Mouse (Mus musculus) G1E (cell line): Measurements from ENCODE around the gene Cldn15. TPM values are rescaled to one million over a fixed set of nuclear protein-coding genes. Genes with fewer than 3 reads are reported as not detected.

Source experiments
- ATAC-seq: 2 replicates; pipeline ENCODE4 v1.8.0; 2016; ENCODE audit warnings: mild to moderate bottlenecking; ENCODE audit not compliant: insufficient number of reproducible peaks, poor library complexity, low FRiP score, severe bottlenecking; ENCODE audit errors: extremely low read depth
- DNase-seq: peaks from one replicate; pipeline ENCODE4 v3.0.0; 2012; ENCODE audit warnings: low spot score
- H3K27me3 ChIP-seq: 2 replicates; pipeline ENCODE4 v1.6.1; 2012; ENCODE audit warnings: mild to moderate bottlenecking, low read length, inconsistent platforms; ENCODE audit not compliant: insufficient read depth
- H3K36me3 ChIP-seq: replicated peaks from 2 replicates; pipeline ENCODE3; 2012; ENCODE audit warnings: mild to moderate bottlenecking, inconsistent platforms
- H3K4me1 ChIP-seq: 2 replicates; pipeline ENCODE4 v1.6.1; 2012; ENCODE audit warnings: low read depth, low read length, inconsistent platforms, mixed read lengths; ENCODE audit not compliant: insufficient read depth
- H3K4me3 ChIP-seq: 2 replicates; pipeline ENCODE4 v1.5.1; 2012; ENCODE audit warnings: low read depth, mild to moderate bottlenecking, inconsistent platforms, low read length, moderate library complexity, mixed read lengths
- H3K9me3 ChIP-seq: replicated peaks from 2 replicates; pipeline ENCODE4 v1.6.1; 2012; ENCODE audit warnings: inconsistent platforms
- CTCF ChIP-seq: IDR thresholded peaks from 2 replicates; pipeline ENCODE4 v1.5.1; 2012; ENCODE audit warnings: low read depth, low read length, inconsistent platforms, mixed read lengths
- GATA1 ChIP-seq: IDR thresholded peaks from 2 replicates; pipeline ENCODE4 v1.6.1; 2012; ENCODE audit warnings: borderline replicate concordance, low read length, inconsistent platforms, mixed read lengths
- GATA2 ChIP-seq: IDR thresholded peaks from 2 replicates; pipeline ENCODE4 v1.6.1; 2012; ENCODE audit warnings: low read depth, low read length, inconsistent platforms, borderline replicate concordance
- POLR2AphosphoS5 ChIP-seq: IDR thresholded peaks from 2 replicates; pipeline ENCODE4 v1.6.1; 2012; ENCODE audit warnings: low read depth, low read length, inconsistent platforms; ENCODE audit not compliant: insufficient replicate concordance
- TAL1 ChIP-seq: conservative IDR thresholded peaks from 2 replicates; pipeline ENCODE4 v1.6.1; 2012; ENCODE audit warnings: low read depth, low read length, inconsistent platforms, mixed read lengths
- polyA plus RNA-seq: library from polyadenylated mRNA; stranded (reverse); fragments of >175 nt; gene quantifications from 2 replicates; pipeline ENCODE4 v1.2.3, GENCODE M21; 2012
- total RNA-seq, 2 experiments: library from RNA; stranded (forward) in 1 of 2; stranded (reverse) in 1 of 2; fragments of 200-1000 nt in 1 of 2; fragments of >200 nt in 1 of 2; fragmentation: Nextera tagmentation in 1 of 2; gene quantifications; 2 replicates each; pipeline ENCODE4 v1.2.3; 2014 to 2017

Gene Cldn15
- total and polyA plus RNA-seq, 3 experiments: 0.05 to 0.08 TPM; not detected in 1

- H3K4me3 ChIP-seq: no peak overlapping the region
- DNase-seq (no peak), ATAC-seq (no peak)
- no peaks in the 10 kb centered on the region for H3K27me3 ChIP-seq
- H3K4me1 ChIP-seq: peaks cover 19% of the 10 kb centered on the region
- H3K36me3 ChIP-seq: peaks cover 74% of the 10 kb centered on the region
- no peaks in the 10 kb centered on the region for H3K9me3 ChIP-seq
- TF ChIP-seq CTCF (no peak), GATA2 (no peak), POLR2AphosphoS5 (no peak)
Observed at GRCm38 (mm10) chr5:136923751-136924478, 42.5 kb upstream of the Cldn15 start.

GRCm38 (mm10) chr5:136929073-136929472 is 37.3 kb upstream of the Cldn15 start:
- peaks cover 3% of the 10 kb centered on the region; the same call in 1 of the 2 replicates for H3K4me1 ChIP-seq
- DNase-seq: peak; percentile 47
- TF ChIP-seq CTCF (peak; percentile 93), GATA1 (no peak)
- ATAC-seq: no peak
- no peaks in the 10 kb centered on the region for H3K9me3 ChIP-seq
- H3K36me3 ChIP-seq: peaks cover 93% of the 10 kb centered on the region
- H3K27me3 ChIP-seq: no peaks in the 10 kb centered on the region
- H3K4me3 ChIP-seq: no peak overlapping the region

- no peak for ATAC-seq
- Histone ChIP-seq H3K9me3 (no peaks in the 10 kb centered on the region), H3K4me1 (peaks cover 4% of the 10 kb centered on the region; the same call in 1 of the 2 replicates), H3K4me3 (no peak overlapping the region), H3K36me3 (peaks cover 95% of the 10 kb centered on the region), H3K27me3 (no peaks in the 10 kb centered on the region)
- no peak for DNase-seq
- no peak for TF ChIP-seq TAL1
- TF ChIP-seq CTCF: no peak
- no peak for TF ChIP-seq GATA1
- TF ChIP-seq POLR2AphosphoS5: no peak
- TF ChIP-seq GATA2: no peak
Observed at GRCm38 (mm10) chr5:136931896-136932295, 34.5 kb upstream of the Cldn15 start.

GRCm38 (mm10) chr5:136932956-136933355 is 33.5 kb upstream of the Cldn15 start:
- no peak for TF ChIP-seq TAL1
- DNase-seq (peak; percentile 63), ATAC-seq (peak; percentile 57)
- H3K36me3 ChIP-seq: peaks cover 92% of the 10 kb centered on the region
- no peak overlapping the region for H3K4me3 ChIP-seq
- no peaks in the 10 kb centered on the region for H3K27me3 ChIP-seq
- H3K4me1 ChIP-seq: peaks cover 4% of the 10 kb centered on the region; the same call in 1 of the 2 replicates
- no peaks in the 10 kb centered on the region for H3K9me3 ChIP-seq

- Histone ChIP-seq H3K4me1 (peaks cover 4% of the 10 kb centered on the region; the same call in 1 of the 2 replicates), H3K4me3 (no peak overlapping the region), H3K9me3 (no peaks in the 10 kb centered on the region), H3K27me3 (no peaks in the 10 kb centered on the region), H3K36me3 (peaks cover 89% of the 10 kb centered on the region)
- DNase-seq (no peak), ATAC-seq (no peak)
- TF ChIP-seq CTCF (no peak), POLR2AphosphoS5 (no peak), TAL1 (no peak), GATA2 (no peak), GATA1 (no peak)
Observed at GRCm38 (mm10) chr5:136933930-136934329, 32.5 kb upstream of the Cldn15 start.

- TF ChIP-seq CTCF (peak; percentile 25; the same call in 1 of the 2 replicates), POLR2AphosphoS5 (no peak)
- ATAC-seq: no peak
Observed at GRCm38 (mm10) chr5:136935905-136936695, 30.3 kb upstream of the Cldn15 start.

More at GRCm38 (mm10) chr5:136935905-136936695, 30.3 kb upstream of the Cldn15 start:
- peaks cover 4% of the 10 kb centered on the region; the same call in 1 of the 2 replicates for H3K4me1 ChIP-seq
- peaks cover 72% of the 10 kb centered on the region for H3K36me3 ChIP-seq
- H3K27me3 ChIP-seq: no peaks in the 10 kb centered on the region
- no peak overlapping the region for H3K4me3 ChIP-seq
- no peak for DNase-seq
- H3K9me3 ChIP-seq: peaks cover 3% of the 10 kb centered on the region
